Mouse (Mus musculus) liver, embryonic 14.5 days (tissue): ENCODE results near the gene Chaf1a.

ENCODE experiments used
- CTCF ChIP-seq: IDR thresholded peaks from 2 replicates; pipeline ENCODE4 v1.5.1; 2016; ENCODE audit warnings: antibody characterized with exemption, low read depth, control low read depth
- EP300 ChIP-seq: IDR thresholded peaks from 2 replicates; pipeline ENCODE4 v1.6.1; 2016; ENCODE audit warnings: antibody characterized with exemption, low read depth

DNA sequence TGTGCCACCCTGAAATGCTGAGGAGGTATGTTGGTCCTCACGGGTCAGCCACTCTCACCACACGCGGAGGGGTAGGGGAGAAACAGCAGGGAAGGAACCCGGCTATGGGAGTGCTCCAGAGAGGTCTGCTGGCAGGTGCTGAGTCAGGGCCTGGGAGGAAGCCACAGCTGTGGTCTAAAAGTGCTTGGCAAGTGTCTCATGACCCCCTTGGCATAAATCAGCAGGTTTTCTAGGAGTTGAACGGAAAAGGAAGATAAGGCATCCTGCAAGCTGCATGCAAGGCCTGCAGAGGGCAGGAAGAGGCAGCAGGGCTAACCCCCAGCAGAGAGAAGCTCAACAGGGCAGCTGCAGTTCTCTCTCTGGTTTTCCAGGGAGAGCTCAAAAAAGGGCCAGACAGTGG is 9.3 kb upstream of the Chaf1a start:
- TF ChIP-seq EP300 (no peak), CTCF (peak; percentile 46)
